Mouse (Mus musculus) hindbrain, embryonic 12.5 days (tissue): ENCODE measurements around the gene Rph3al. TPM values are rescaled to one million over a fixed set of nuclear protein-coding genes. Genes with fewer than 3 reads are reported as not detected.

Experiments used
- ATAC-seq: fragments of 200-750 bp; cut with Nextera tagmentation; 2 replicates; pipeline ENCODE4 v1.8.0; 2017; ENCODE audit warnings: moderate TSS enrichment; ENCODE audit not compliant: low FRiP score
- H3K27ac ChIP-seq: fragments of 300-500 bp; sonication (generic); 2 replicates; pipeline ENCODE4 v1.5.1; 2016; ENCODE audit warnings: mild to moderate bottlenecking
- H3K27me3 ChIP-seq: fragments of 300-500 bp; sonication (generic); 2 replicates; pipeline ENCODE4 v1.6.1; 2016; ENCODE audit warnings: mild to moderate bottlenecking
- H3K36me3 ChIP-seq: fragments of 300-500 bp; sonication (generic); 2 replicates; pipeline ENCODE4 v1.6.1; 2016; ENCODE audit warnings: mild to moderate bottlenecking
- H3K4me1 ChIP-seq: fragments of 300-500 bp; sonication (generic); 2 replicates; pipeline ENCODE4 v1.6.1; 2016
- H3K4me2 ChIP-seq: fragments of 300-500 bp; sonication (generic); replicated peaks from 2 replicates; pipeline ENCODE4 v1.6.1; 2016; ENCODE audit warnings: mild to moderate bottlenecking
- H3K4me3 ChIP-seq: fragments of 300-500 bp; sonication (generic); 2 replicates; pipeline ENCODE4 v1.5.1; 2016; ENCODE audit warnings: mild to moderate bottlenecking
- H3K9ac ChIP-seq: fragments of 300-500 bp; sonication (generic); 2 replicates; pipeline ENCODE4 v1.6.1; 2016; ENCODE audit warnings: mild to moderate bottlenecking, moderate library complexity
- H3K9me3 ChIP-seq: fragments of 300-500 bp; sonication (generic); replicated peaks from 2 replicates; pipeline ENCODE4 v1.6.1; 2016; ENCODE audit warnings: mild to moderate bottlenecking
- WGBS: fragments of 180-500 bp; shearing (Covaris S2); methylation state at CpG from one replicate; pipeline ENCODE4 v1.1.7; 2016; 5-methylcytosine and 5-hydroxymethylcytosine counted together
- polyA plus RNA-seq: library from polyadenylated mRNA; unstranded; fragments of >200 nt; fragmentation: Nextera tagmentation; extraction: Ambion mirVana; gene quantifications from 2 replicates; pipeline ENCODE4 v1.2.1, GENCODE M21; 2016

The Rph3al gene
- polyA plus RNA-seq, 1 experiment from 2014 or later: 2.9 TPM

DNA sequence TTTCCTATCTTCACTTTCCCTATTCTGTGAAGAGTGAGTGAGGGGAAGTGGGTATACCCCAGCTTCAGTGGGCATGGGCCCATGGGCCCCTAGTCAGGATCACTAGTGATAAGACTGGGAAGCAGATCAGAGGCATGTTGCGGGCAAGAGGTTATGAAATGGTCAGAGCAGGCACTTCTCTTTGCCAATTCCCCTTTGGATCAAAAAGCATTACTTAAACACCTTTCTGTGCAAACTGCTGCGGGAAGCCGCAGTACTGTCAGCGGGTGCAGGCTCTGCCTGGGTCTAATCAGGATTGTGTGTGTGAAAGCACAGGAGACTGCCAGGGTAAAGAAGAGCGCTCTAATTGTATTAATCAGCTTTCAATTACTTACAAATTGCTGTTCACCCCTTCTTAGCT, 67.8 kb downstream of the Rph3al start:
- H3K9me3 ChIP-seq: no peaks in the 10 kb centered on the region
- H3K4me1 ChIP-seq: peaks cover 30% of the 10 kb centered on the region
- no peak for ATAC-seq
- H3K27me3 ChIP-seq: 0 out of 2 replicates have a peak, but pooled peaks cover 4% of the 10 kb centered on the region
- H3K4me3 ChIP-seq: no peak overlapping the region
- H3K36me3 ChIP-seq: no peaks in the 10 kb centered on the region
- H3K4me2 ChIP-seq: no peak overlapping the region
- no peak overlapping the region for H3K9ac ChIP-seq
- no peak overlapping the region for H3K27ac ChIP-seq
- 78% methylated on average over 5 of the region's 5 CpGs for WGBS

DNA sequence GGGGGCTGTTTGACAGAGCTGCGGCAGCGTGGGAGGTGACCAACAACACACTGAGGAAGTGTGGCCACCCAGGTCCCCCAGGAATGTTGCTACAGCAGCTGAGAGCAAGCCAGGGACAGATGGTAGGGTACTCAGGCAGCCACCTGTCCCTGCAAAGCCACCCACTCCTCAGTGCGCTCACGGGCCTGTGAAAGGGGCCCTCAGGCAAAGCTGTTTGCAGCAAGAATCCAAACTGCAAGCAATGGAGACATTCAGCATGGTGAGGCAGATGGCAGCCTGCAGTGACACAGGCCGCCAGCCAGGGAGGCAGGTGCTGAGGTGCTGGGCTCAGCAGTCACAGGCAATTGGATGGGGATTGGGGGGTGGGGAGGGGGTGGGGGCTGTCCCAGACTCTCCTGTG, 68.3 kb downstream of the Rph3al start:
- Histone ChIP-seq H3K9ac (no peak overlapping the region), H3K9me3 (no peaks in the 10 kb centered on the region), H3K4me1 (peaks cover 34% of the 10 kb centered on the region), H3K4me3 (no peak overlapping the region), H3K27ac (no peak overlapping the region), H3K4me2 (no peak overlapping the region), H3K36me3 (no peaks in the 10 kb centered on the region), H3K27me3 (0 out of 2 replicates have a peak, but pooled peaks cover 4% of the 10 kb centered on the region)
- peak; percentile 48 for ATAC-seq
- 47% methylated on average over 5 of the region's 5 CpGs for WGBS

DNA sequence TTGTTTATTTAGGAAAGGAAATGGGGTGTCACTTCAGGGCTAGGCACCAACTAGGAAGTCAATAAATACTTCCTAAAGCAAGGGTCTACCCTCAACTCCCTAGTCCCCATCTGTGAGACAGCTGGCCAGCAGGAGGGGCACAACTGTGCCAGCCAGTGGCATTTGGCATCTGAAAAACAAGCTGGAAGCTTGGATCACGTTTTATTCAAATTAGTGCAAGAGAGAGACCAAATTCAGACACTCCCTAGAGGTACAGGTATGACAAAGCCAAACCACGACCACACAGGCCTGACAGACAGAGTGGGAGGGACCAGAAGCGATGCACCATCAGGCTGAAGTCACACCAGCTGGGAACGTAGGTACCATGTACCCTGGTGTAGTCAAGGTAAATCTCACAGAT, 71.4 kb downstream of the Rph3al start:
- H3K27me3 ChIP-seq: 0 out of 2 replicates have a peak, but pooled peaks cover 4% of the 10 kb centered on the region
- H3K9me3 ChIP-seq: no peaks in the 10 kb centered on the region
- ATAC-seq: no peak
- H3K27ac ChIP-seq: no peak overlapping the region
- H3K36me3 ChIP-seq: no peaks in the 10 kb centered on the region
- no peak overlapping the region for H3K9ac ChIP-seq
- peaks cover 42% of the 10 kb centered on the region for H3K4me1 ChIP-seq
- no peak overlapping the region for H3K4me3 ChIP-seq
- WGBS: 64% methylated on average over 4 of the region's 4 CpGs
- H3K4me2 ChIP-seq: no peak overlapping the region

DNA sequence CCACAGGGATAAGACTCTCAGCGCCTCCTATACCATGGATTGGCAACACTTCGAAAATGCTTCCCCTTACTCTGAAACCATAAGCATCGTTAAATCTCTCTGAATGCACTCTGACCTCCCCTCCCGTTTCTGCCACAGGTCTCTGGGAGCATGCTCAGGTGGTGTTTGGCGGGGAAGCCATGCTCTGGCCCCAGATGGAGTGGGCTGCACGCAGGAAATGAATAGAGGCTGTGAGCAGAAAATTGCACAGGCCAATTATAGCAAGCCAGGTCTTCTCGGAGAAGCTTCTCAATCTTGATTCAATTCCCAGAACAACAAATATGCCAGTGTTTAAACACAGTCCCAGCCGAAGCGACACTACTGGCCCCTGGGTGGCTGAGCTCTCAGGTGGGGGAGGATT, 72.4 kb downstream of the Rph3al start:
- no peaks in the 10 kb centered on the region for H3K36me3 ChIP-seq
- ATAC-seq: no peak
- H3K27ac ChIP-seq: peak overlapping the region; percentile 13; the same call in 1 of the 2 replicates

DNA sequence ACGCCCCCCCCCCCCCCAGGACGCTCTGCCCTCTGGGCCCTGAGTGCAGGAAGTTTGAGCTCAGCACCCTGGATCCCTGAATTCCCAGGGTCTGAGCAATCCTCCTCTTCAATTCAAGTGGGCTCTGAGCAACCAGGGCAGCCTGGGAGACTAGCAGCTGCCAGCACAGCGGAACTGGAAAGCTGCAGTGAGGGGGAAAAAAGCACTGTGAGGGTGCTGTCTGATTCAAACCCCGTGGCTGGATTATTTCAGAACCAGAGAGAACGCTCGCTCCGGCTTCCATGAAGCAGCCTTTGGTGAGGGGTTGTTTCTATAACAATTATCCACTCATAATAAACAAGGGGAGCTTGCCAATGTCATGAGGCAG, 73.0 kb downstream of the Rph3al start:
- WGBS: 41% methylated on average over 7 of the region's 7 CpGs
- no peak overlapping the region for H3K4me2 ChIP-seq
- 0 out of 2 replicates have a peak, but pooled peaks cover 4% of the 10 kb centered on the region for H3K27me3 ChIP-seq
- no peak overlapping the region for H3K27ac ChIP-seq
- ATAC-seq: no peak
- H3K9ac ChIP-seq: no peak overlapping the region
- peaks cover 46% of the 10 kb centered on the region for H3K4me1 ChIP-seq
- no peaks in the 10 kb centered on the region for H3K9me3 ChIP-seq
- no peak overlapping the region for H3K4me3 ChIP-seq
- H3K36me3 ChIP-seq: no peaks in the 10 kb centered on the region

More for the DNA sequence above, 72.4 kb downstream of the Rph3al start:
- Histone ChIP-seq H3K9ac (no peak overlapping the region), H3K4me1 (peaks cover 48% of the 10 kb centered on the region), H3K27me3 (0 out of 2 replicates have a peak, but pooled peaks cover 4% of the 10 kb centered on the region), H3K9me3 (no peaks in the 10 kb centered on the region), H3K4me3 (no peak overlapping the region), H3K4me2 (no peak overlapping the region)
- 35% methylated on average over 9 of the region's 9 CpGs for WGBS

DNA sequence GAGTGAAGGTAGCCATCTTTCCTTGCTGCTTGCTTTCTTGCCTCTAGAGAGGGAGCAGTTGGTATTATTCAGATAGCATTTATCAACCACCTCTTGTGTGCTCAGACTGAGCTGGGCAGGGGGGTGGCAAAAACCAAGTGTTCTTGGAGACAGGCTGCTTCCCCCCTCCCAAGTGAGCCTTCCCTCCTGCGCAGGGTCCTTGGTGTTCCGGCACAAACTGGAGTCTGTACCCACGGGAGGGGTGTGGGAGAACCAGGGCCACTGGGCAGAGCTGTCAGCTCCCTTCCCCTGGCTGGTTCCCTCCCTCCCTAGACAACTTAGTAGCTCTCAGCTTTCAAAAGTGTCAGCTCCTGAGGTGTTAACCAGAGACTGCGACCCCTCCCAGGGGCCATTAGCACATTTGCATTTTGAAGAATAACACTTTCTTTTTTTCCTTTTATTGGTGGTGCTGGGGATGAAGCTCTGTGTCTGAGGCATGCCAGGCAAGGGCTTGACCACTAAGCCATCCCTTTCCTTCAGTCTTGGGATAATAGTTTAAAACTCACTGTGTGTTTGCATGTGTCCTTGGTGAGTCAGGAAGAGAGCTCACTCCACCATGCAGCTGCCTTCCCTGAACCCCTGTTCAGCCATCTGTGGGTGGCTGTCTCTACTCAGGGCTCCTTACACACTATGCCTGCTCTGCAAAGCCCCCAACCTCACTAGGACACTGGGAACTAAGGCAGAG, 73.5 kb downstream of the Rph3al start:
- H3K4me2 ChIP-seq: no peak overlapping the region
- 34% methylated on average over 4 of the region's 4 CpGs for WGBS
- H3K4me1 ChIP-seq: peaks cover 42% of the 10 kb centered on the region
- H3K27me3 ChIP-seq: no peaks in the 10 kb centered on the region
- H3K4me3 ChIP-seq: no peak overlapping the region
- H3K9me3 ChIP-seq: no peaks in the 10 kb centered on the region
- no peak for ATAC-seq
- H3K27ac ChIP-seq: no peak overlapping the region
- no peak overlapping the region for H3K9ac ChIP-seq
- H3K36me3 ChIP-seq: no peaks in the 10 kb centered on the region

DNA sequence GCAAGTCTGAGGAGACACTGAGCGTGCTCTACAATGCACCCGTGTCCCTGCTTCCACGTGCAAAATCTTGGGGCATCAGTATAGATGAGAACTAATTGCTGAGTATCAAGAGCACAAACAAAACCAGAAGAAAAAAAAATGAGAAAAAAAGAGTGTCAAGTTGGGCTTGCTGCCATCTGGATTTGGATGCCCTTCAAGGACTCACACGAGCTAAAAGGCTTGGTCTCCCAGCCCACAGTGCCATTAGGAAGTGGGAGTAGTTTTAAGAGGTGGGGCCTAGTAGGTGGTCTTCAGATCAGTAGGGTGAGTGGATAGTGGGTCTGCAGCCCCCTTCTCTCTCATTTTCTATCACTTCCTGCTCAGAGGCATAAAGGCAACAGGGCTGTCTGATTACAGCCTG, 75.8 kb downstream of the Rph3al start:
- WGBS: 83% methylated on average over 4 of the region's 4 CpGs
- ATAC-seq: no peak
- Histone ChIP-seq H3K27ac (no peak overlapping the region), H3K4me2 (no peak overlapping the region), H3K27me3 (no peaks in the 10 kb centered on the region), H3K36me3 (no peaks in the 10 kb centered on the region), H3K4me3 (no peak overlapping the region), H3K4me1 (peaks cover 50% of the 10 kb centered on the region), H3K9ac (no peak overlapping the region), H3K9me3 (no peaks in the 10 kb centered on the region)

DNA sequence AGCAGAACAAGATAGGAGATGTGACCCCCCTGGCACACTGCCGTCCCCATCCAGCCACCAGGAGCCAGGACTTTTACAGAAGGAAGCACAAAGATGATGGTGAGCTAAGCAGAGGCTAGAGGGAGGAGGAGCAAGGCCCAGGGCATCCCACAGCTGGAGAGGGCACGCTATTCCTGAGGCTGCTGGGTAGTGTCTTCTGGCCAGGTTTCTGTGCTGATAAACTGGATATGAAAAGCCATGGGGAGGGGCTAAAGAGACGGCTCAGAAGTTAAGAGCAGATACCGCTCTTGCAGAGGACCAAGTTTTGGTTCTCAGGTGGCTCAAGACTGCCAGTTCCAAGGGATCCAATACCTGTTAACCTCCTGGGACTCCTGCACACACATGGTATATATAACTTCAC, 76.6 kb downstream of the Rph3al start:
- no peak for ATAC-seq
- Histone ChIP-seq H3K9me3 (no peaks in the 10 kb centered on the region), H3K4me2 (no peak overlapping the region), H3K27ac (no peak overlapping the region), H3K36me3 (no peaks in the 10 kb centered on the region), H3K4me1 (peaks cover 44% of the 10 kb centered on the region), H3K27me3 (no peaks in the 10 kb centered on the region), H3K4me3 (no peak overlapping the region), H3K9ac (no peak overlapping the region)
- WGBS: 60% methylated on average over 4 of the region's 4 CpGs

DNA sequence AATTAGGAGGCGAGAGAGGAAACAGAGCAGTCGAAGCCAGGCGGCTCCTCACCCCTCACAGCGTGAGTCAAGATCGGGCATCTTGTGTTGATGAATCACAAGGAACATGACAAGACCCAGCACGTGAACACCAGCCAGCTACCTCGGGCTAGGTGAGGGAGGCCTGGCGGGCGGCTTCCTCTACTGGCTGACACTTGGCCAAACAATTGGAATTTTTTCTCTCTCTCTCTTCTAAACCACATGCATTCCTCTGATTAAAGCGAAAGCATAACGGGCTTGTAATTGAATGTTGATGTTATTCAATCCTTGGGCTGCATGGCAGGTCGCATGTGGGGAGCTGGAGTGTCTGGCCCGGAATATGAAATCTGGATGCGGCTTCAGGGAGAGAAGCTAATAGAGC, 77.0 kb downstream of the Rph3al start:
- H3K9ac ChIP-seq: no peak overlapping the region
- no peak overlapping the region for H3K4me3 ChIP-seq
- H3K9me3 ChIP-seq: no peaks in the 10 kb centered on the region
- H3K4me2 ChIP-seq: no peak overlapping the region
- no peak for ATAC-seq
- WGBS: 48% methylated on average over 14 of the region's 14 CpGs
- no peaks in the 10 kb centered on the region for H3K27me3 ChIP-seq
- no peak overlapping the region for H3K27ac ChIP-seq
- peaks cover 42% of the 10 kb centered on the region for H3K4me1 ChIP-seq
- H3K36me3 ChIP-seq: no peaks in the 10 kb centered on the region

DNA sequence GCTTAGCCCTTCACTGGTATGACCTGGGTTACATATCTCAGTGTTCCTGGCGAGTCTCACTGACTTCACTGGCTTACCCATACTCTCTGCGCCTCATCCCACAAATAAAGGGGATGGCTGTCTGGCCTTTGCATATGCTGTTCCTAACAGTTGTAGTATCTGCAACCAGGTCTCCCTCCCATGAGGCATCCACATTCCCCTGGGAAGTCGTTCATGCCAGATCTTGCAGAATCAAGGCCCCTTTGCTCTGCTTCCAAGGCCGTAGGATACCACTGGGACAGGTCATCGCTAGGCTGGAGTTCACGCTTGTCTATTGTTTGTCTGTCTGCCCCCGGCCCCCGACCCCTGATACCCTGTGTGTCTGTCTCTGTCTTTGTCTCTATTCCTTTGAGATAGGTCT, 78.8 kb downstream of the Rph3al start:
- WGBS: 60% methylated on average over 8 of the region's 8 CpGs
- Histone ChIP-seq H3K4me3 (no peak overlapping the region), H3K27ac (no peak overlapping the region; the same call in 1 of the 2 replicates), H3K36me3 (no peaks in the 10 kb centered on the region), H3K27me3 (no peaks in the 10 kb centered on the region), H3K4me2 (no peak overlapping the region), H3K9ac (no peak overlapping the region), H3K9me3 (no peaks in the 10 kb centered on the region), H3K4me1 (peaks cover 25% of the 10 kb centered on the region)
- ATAC-seq: no peak

DNA sequence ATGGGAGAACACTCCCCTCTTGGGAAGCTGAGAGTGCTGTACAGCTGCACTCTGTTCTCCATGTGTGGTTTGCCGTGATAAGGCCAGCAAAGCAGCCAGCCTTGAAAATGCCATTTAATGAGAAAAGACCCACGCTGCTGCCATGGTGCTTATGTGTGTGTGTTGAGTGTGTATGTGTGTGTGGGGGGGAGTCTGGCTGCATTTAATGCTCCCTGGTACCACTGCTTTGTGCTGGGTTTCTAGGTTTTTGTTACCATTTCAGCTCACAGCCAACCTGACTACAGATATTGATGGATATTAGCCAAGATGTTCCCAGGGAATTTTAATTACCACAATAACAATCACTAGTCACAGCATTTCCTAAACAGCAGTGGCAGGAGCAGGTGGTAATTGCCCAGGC, 79.3 kb downstream of the Rph3al start:
- H3K27ac ChIP-seq: no peak overlapping the region; the same call in 1 of the 2 replicates
- no peak overlapping the region for H3K9ac ChIP-seq
- H3K4me3 ChIP-seq: no peak overlapping the region
- no peaks in the 10 kb centered on the region for H3K36me3 ChIP-seq
- H3K4me2 ChIP-seq: no peak overlapping the region
- peaks cover 26% of the 10 kb centered on the region for H3K4me1 ChIP-seq
- H3K27me3 ChIP-seq: no peaks in the 10 kb centered on the region
- H3K9me3 ChIP-seq: no peaks in the 10 kb centered on the region
- 68% methylated on average over 2 of the region's 2 CpGs for WGBS
- peak; percentile 44; the same call in 1 of the 2 replicates for ATAC-seq

DNA sequence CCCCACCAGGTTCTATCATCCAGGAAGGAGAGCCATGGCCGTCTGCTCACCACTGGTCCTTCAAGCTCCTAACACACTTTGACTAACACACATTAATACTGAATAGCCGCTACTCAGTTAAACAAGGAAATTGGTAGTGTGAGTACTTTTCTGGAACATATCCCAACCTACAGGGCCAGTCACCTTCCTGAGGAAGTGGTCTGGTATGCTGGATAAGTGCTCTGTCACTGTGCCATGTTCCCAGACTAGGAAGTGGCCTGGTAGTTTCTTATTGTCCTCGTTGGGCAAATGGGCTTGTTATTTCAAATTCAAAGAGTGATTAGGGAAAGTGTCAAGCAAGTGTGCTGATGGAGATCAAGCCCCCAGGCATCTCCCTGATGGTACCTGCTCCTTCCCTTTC, 80.4 kb downstream of the Rph3al start:
- Histone ChIP-seq H3K9me3 (no peaks in the 10 kb centered on the region), H3K9ac (no peak overlapping the region), H3K27me3 (no peaks in the 10 kb centered on the region), H3K27ac (no peak overlapping the region), H3K4me2 (no peak overlapping the region), H3K4me1 (peaks cover 35% of the 10 kb centered on the region), H3K36me3 (no peaks in the 10 kb centered on the region), H3K4me3 (no peak overlapping the region)
- ATAC-seq: no peak
- WGBS: 78% methylated on average over 3 of the region's 3 CpGs

DNA sequence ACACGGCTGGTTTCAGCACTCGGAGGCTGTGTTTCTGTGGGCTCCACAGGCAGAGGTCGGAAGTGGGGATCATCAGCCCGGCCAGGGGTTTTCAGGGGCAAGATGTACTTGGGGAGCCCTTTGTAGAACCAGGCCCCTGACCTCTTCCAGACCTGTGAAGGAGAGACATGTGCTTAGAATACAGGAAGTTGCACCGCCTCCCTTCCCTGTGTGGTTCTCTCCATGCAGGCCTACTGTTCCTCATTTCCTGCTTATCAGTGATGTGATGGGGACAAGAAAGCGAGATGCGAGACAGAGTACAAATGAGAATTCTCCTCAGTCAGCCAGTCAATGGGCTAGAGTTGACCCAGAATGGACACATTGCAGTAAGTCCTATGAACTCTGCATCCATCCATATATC, 83.9 kb downstream of the Rph3al start:
- Histone ChIP-seq H3K4me3 (no peak overlapping the region), H3K36me3 (no peaks in the 10 kb centered on the region), H3K27ac (no peak overlapping the region), H3K9ac (no peak overlapping the region), H3K9me3 (no peaks in the 10 kb centered on the region), H3K4me2 (no peak overlapping the region), H3K27me3 (no peaks in the 10 kb centered on the region), H3K4me1 (peaks cover 28% of the 10 kb centered on the region)
- no peak for ATAC-seq
- WGBS: 92% methylated on average over 7 of the region's 7 CpGs
